9 mouse cellular contexts compared by ENCODE assay signal in the genomic region with DNA sequence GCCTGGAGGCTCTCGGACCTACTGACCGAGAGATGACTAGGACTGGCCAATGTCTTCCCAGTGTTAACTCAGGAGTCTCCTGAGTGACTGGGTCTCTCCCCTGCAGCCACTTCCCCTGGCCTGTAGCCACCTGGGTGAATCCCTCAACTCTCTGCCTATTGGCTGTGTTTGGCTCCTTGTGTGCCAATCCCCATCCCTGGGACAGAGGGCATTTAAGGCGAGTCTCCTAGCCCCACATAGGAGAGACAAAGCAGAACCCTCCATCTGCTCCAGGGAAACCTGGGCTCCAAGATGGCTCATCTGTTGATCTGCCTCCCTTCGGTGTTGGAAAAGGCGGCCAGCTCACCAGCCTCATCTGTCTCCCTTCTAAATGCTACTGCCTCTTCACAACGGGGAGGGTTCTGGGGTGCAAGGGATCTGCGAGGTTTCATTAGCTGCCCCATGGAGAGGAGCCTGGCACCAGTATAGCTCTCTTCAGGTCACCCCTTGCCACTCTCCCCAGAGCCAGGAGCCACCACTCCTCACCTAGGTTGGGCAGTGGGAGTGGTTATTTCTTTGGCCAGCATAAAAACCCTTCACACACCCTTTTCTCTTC. TPM values are rescaled to one million over a fixed set of nuclear protein-coding genes. Genes with fewer than 3 reads are reported as not detected.
DNase-seq lines count a peak whose midpoint lies in the region; ATAC-seq and TF ChIP-seq lines count a peak whose summit lies in the region.
"Had no signal": no experiment of that assay in that cellular context is flagged by ENCODE, and none has a peak within 500 bp of the region (broad histone marks: within the 10 kb centered on the region; RNA-seq: fewer than 3 reads in every experiment).

No protein-coding gene starts in this region.

- peak overlapping the region; percentile 91 for H3K4me2 ChIP-seq in heart, embryonic 13.5 days
- peak overlapping the region; percentile 95 for H3K4me2 ChIP-seq in forebrain, postnatal 0 days (ENCODE audit: low read depth)
- H3K4me2 ChIP-seq in liver, postnatal 0 days (ENCODE audit: low read depth, low read length): peak overlapping the region; percentile 88

- WGBS in heart, embryonic 13.5 days: 58% methylated on average over 7 of the region's 7 CpGs
- WGBS in forebrain, postnatal 0 days: 33% methylated on average over 7 of the region's 7 CpGs
- WGBS in liver, postnatal 0 days (ENCODE audit: insufficient replicate concordance): 65% methylated on average over 7 of the region's 7 CpGs

- no peaks in the 10 kb centered on the region for H3K9me3 ChIP-seq in heart, embryonic 13.5 days
- no peaks in the 10 kb centered on the region for H3K9me3 ChIP-seq in forebrain, postnatal 0 days (ENCODE audit: low read length)
- H3K9me3 ChIP-seq in liver, postnatal 0 days (ENCODE audit: low read length): no peaks in the 10 kb centered on the region

- H3K36me3 ChIP-seq in heart, embryonic 13.5 days: peaks cover 11% of the 10 kb centered on the region; the same call in 1 of the 2 replicates
- H3K36me3 ChIP-seq in forebrain, postnatal 0 days (ENCODE audit: insufficient read depth): no peaks in the 10 kb centered on the region
- H3K36me3 ChIP-seq in liver, postnatal 0 days (replicated peaks; ENCODE audit: insufficient read depth, low read length): peaks cover 11% of the 10 kb centered on the region

- peaks cover 75% of the 10 kb centered on the region for H3K4me1 ChIP-seq in heart, embryonic 13.5 days
- peaks cover 22% of the 10 kb centered on the region for H3K4me1 ChIP-seq in forebrain, postnatal 0 days (ENCODE audit: insufficient read depth)
- H3K4me1 ChIP-seq in liver, postnatal 0 days (ENCODE audit: insufficient read depth): peaks cover 66% of the 10 kb centered on the region

- no peak for DNase-seq in heart, adult 8-10 months (ENCODE audit: low spot score)
- peak; percentile 84 for DNase-seq in brain, adult 2 months (ENCODE audit: low read depth, low spot score)
- no peak for DNase-seq in forebrain, postnatal 0 days
- no peak for DNase-seq in liver, postnatal 0 days
- no peak for DNase-seq in urinary bladder, postnatal 14 days (ENCODE audit: low spot score)
- DNase-seq in frontal cortex, postnatal 36 days (ENCODE audit: low spot score in 2 of 2): no peak

- peak overlapping the region; percentile 62 for H3K4me3 ChIP-seq in heart, embryonic 13.5 days
- no peak overlapping the region for H3K4me3 ChIP-seq in forebrain, postnatal 0 days (ENCODE audit: low read depth, low read length)
- H3K4me3 ChIP-seq in liver, postnatal 0 days (ENCODE audit: low read depth, low read length): peak overlapping the region; percentile 80

- ATAC-seq in heart, embryonic 13.5 days (ENCODE audit: extremely low read depth, insufficient number of reproducible peaks, low FRiP score, low TSS enrichment): no peak
- no peak for ATAC-seq in forebrain, postnatal 0 days
- no peak for ATAC-seq in liver, postnatal 0 days
- ATAC-seq in granulocyte monocyte progenitor cell, adult 5-6 weeks (replicated peaks; ENCODE audit: poor library complexity, severe bottlenecking): no peak

- no peak for TF ChIP-seq EP300 in liver, postnatal 0 days (IDR thresholded peaks at IDR 0.05; ENCODE audit: low read depth)

- H3K27me3 ChIP-seq in heart, embryonic 13.5 days (replicated peaks): peaks cover 33% of the 10 kb centered on the region
- no peaks in the 10 kb centered on the region for H3K27me3 ChIP-seq in forebrain, postnatal 0 days (ENCODE audit: insufficient read depth, low read length)
- H3K27me3 ChIP-seq in liver, postnatal 0 days (ENCODE audit: insufficient read depth, low read length): peaks cover 28% of the 10 kb centered on the region

- no peak for TF ChIP-seq CTCF in forebrain, postnatal 0 days (IDR thresholded peaks at IDR 0.05; ENCODE audit: low read depth)
- no peak for TF ChIP-seq CTCF in liver, postnatal 0 days (IDR thresholded peaks at IDR 0.05; ENCODE audit: low read depth)

- no peak overlapping the region for H3K27ac ChIP-seq in heart, embryonic 13.5 days (replicated peaks)
- no peak overlapping the region for H3K27ac ChIP-seq in forebrain, postnatal 0 days (ENCODE audit: low read depth, low read length)
- H3K27ac ChIP-seq in liver, postnatal 0 days (ENCODE audit: low read depth): no peak overlapping the region
- H3K27ac ChIP-seq: heart, adult 2 months had no signal

- peak overlapping the region; percentile 84 for H3K9ac ChIP-seq in heart, embryonic 13.5 days
- H3K9ac ChIP-seq in forebrain, postnatal 0 days: 0 out of 2 replicates have a peak overlapping the region, but pooled peaks have one; percentile 14
- peak overlapping the region; percentile 86 for H3K9ac ChIP-seq in liver, postnatal 0 days (replicated peaks)

RNA-seq across cellular contexts. Expression of a gene that starts 3.2 kb away (rescaled TPM):
- 4.9 and 8.5 TPM in 2 replicates for polyA plus RNA-seq in heart, embryonic 13.5 days (2015; fragmentation: Nextera tagmentation; extraction: Ambion mirVana)
- total RNA-seq in heart, adult 8-10 months (2022): 1 to 10 TPM; 3.8 to 6.2 (median 4.7) TPM
- 7.8 and 11.0 TPM in 2 replicates for total RNA-seq in forebrain, postnatal 0 days (2014; rRNA removed)
- 6.5 and 8.4 TPM in 2 replicates for polyA plus RNA-seq in forebrain, postnatal 0 days (2015; fragmentation: Nextera tagmentation; extraction: Ambion mirVana)
- polyA plus RNA-seq in liver, postnatal 0 days (2015; fragmentation: Nextera tagmentation; extraction: Ambion mirVana): 3.5 and 5.8 TPM in 2 replicates
- 0.41 TPM in 1 of 2 replicates, not detected in the other for total RNA-seq in granulocyte monocyte progenitor cell, adult 5-6 weeks (2014; fragmentation: Nextera tagmentation)
- total RNA-seq in granulocyte monocyte progenitor cell, adult 5-6 weeks (2017): 2.0 and 2.2 TPM in 2 replicates

RNA-seq across cellular contexts. Expression of a gene that starts 19.5 kb away (rescaled TPM):
- 25.7 and 26.6 TPM in 2 replicates for polyA plus RNA-seq in heart, embryonic 13.5 days (2015; fragmentation: Nextera tagmentation; extraction: Ambion mirVana)
- 10 to 100 TPM; 16.4 to 20.6 (median 19.2) TPM for total RNA-seq in heart, adult 8-10 months (2022)
- total RNA-seq in forebrain, postnatal 0 days (2014; rRNA removed): 55.7 and 63.0 TPM in 2 replicates
- 47.7 and 54.4 TPM in 2 replicates for polyA plus RNA-seq in forebrain, postnatal 0 days (2015; fragmentation: Nextera tagmentation; extraction: Ambion mirVana)
- polyA plus RNA-seq in liver, postnatal 0 days (2015; fragmentation: Nextera tagmentation; extraction: Ambion mirVana): 9.1 and 10.1 TPM in 2 replicates
- total RNA-seq in granulocyte monocyte progenitor cell, adult 5-6 weeks (2014; fragmentation: Nextera tagmentation): 43.1 and 44.5 TPM in 2 replicates
- 18.8 and 23.3 TPM in 2 replicates for total RNA-seq in granulocyte monocyte progenitor cell, adult 5-6 weeks (2017)

Comparison
In these comparisons a context has a peak if more than half of its experiments do, and no peak if none do; other contexts are left out.
1. H3K9ac ChIP-seq: peak in every context shown above with its lines; median percentile 86 in liver, postnatal 0 days; 84 in heart, embryonic 13.5 days; 14 in forebrain, postnatal 0 days.